Mouse (Mus musculus): ENCODE measurements around the gene Iars2. TPM values are rescaled to one million over a fixed set of nuclear protein-coding genes. Genes with fewer than 3 reads are reported as not detected.
A peak's percentile ranks its signal among the peaks of the same experiment; 100 is the strongest.

Iars2 gene
- polyA plus RNA-seq, 1 experiment from 2014 or later: 18.4 TPM

DNA sequence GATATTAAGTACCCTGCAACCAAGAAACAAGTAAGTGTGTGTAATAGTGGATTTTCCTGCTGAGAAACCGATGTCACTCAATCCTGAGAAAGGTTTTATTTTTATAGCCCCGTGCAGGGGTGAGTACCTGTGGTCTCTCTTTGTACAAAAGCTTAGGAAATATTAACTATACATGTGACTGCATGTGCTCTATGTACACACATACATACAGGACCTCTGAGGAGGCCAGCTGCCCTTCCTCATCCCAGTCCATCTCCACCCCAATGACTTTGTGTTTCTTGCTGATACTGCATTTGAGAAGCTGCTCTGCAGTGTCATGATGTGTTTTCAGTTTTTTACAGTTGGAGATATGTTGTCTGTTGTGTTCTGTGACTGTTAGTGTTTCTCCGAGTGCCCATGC is 76.8 kb downstream of the Iars2 start:
- no peak for DNase-seq (ENCODE audit: low spot score)

DNA sequence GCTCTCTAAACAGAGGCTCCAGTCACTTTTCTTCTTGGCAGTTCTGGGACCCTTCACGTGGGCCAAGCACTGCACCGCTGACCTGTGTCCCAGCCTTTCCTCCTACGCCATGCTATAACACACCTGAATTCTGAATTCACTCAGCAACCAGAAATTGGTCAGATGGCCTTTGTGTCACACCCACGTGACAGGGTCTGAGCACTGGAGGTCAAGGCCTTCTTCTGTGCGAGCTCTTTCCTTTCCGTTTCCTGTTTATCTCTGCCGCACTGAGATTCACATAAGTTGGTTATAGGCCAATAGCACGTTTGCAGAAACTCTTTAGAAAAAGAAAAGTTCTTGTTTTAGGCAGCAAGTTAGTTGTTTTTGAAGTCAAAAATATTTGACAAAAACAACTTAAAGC is 80.5 kb downstream of the Iars2 start:
- peaks cover 85% of the 10 kb centered on the region for H3K36me3 ChIP-seq (replicated peaks; ENCODE audit: control insufficient read depth, insufficient read depth)
- ATAC-seq (ENCODE audit: low FRiP score): no peak
- 91% methylated on average over 8 of the region's 8 CpGs for WGBS

More for the DNA sequence above, 76.8 kb downstream of the Iars2 start:
- Histone ChIP-seq H3K27me3 (ENCODE audit: control insufficient read depth, insufficient read depth, low read length) (no peaks in the 10 kb centered on the region), H3K4me2 (replicated peaks) (no peak overlapping the region), H3K9me3 (ENCODE audit: control insufficient read depth, low read length) (no peaks in the 10 kb centered on the region), H3K4me1 (replicated peaks; ENCODE audit: control insufficient read depth, insufficient read depth, low read length) (no peaks in the 10 kb centered on the region; the same call in 1 of the 2 replicates), H3K9ac (no peak overlapping the region), H3K27ac (peak overlapping the region; percentile 67; the same call in 1 of the 2 replicates), H3K4me3 (replicated peaks; ENCODE audit: low read length) (no peak overlapping the region), H3K36me3 (replicated peaks; ENCODE audit: control insufficient read depth, insufficient read depth) (peaks cover 92% of the 10 kb centered on the region)
- WGBS: 90% methylated on average over 3 of the region's 3 CpGs
- ATAC-seq (ENCODE audit: low FRiP score): no peak

DNA sequence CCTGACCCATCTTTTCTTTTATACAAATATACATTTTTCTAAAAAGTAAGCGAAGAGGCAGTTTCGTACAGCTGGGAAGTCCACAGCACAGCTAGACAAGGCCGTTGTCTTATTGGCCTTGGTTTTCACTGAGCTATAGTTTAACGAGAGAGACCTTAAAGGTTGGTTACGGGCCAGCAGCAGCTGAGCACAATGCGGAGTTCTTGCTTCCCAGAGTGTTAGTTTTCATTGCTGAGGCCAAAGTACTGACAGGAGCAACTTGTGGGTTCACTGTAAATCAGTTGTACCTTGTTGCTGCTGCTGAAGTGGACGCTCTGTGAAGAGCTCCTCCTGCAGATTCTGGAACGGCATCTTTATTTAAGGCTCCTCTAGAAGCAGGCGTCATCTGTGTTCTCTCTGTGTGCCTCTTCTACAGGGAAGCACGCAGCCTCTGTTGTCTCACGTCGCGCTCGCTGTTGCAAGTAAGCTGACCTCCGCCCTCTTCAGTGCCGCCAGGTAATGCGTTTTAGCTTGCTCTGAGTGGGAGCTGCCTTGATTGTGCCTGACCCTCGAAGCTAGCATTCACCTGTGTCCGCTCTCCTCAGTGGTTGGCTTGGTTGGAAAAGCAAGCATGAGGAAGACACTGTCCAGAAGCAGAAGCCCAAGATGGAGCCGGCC is 81.6 kb downstream of the Iars2 start:
- Histone ChIP-seq H3K4me3 (replicated peaks; ENCODE audit: low read length) (no peak overlapping the region), H3K4me2 (replicated peaks) (no peak overlapping the region), H3K36me3 (replicated peaks; ENCODE audit: control insufficient read depth, insufficient read depth) (peaks cover 85% of the 10 kb centered on the region), H3K27me3 (ENCODE audit: control insufficient read depth, insufficient read depth, low read length) (no peaks in the 10 kb centered on the region), H3K27ac (no peak overlapping the region), H3K4me1 (replicated peaks; ENCODE audit: control insufficient read depth, insufficient read depth, low read length) (no peaks in the 10 kb centered on the region), H3K9ac (no peak overlapping the region), H3K9me3 (ENCODE audit: control insufficient read depth, low read length) (no peaks in the 10 kb centered on the region)
- DNase-seq (ENCODE audit: low spot score): no peak
- no peak for ATAC-seq (ENCODE audit: low FRiP score)
- 93% methylated on average over 20 of the region's 20 CpGs for WGBS

More for the DNA sequence above, 80.5 kb downstream of the Iars2 start:
- H3K4me2 ChIP-seq (replicated peaks): no peak overlapping the region
- H3K9ac ChIP-seq: no peak overlapping the region
- H3K4me3 ChIP-seq (replicated peaks; ENCODE audit: low read length): no peak overlapping the region
- H3K27ac ChIP-seq: no peak overlapping the region
- no peak for DNase-seq (ENCODE audit: low spot score)
- H3K9me3 ChIP-seq (ENCODE audit: control insufficient read depth, low read length): no peaks in the 10 kb centered on the region
- no peaks in the 10 kb centered on the region for H3K4me1 ChIP-seq (replicated peaks; ENCODE audit: control insufficient read depth, insufficient read depth, low read length)
- no peaks in the 10 kb centered on the region for H3K27me3 ChIP-seq (ENCODE audit: control insufficient read depth, insufficient read depth, low read length)

DNA sequence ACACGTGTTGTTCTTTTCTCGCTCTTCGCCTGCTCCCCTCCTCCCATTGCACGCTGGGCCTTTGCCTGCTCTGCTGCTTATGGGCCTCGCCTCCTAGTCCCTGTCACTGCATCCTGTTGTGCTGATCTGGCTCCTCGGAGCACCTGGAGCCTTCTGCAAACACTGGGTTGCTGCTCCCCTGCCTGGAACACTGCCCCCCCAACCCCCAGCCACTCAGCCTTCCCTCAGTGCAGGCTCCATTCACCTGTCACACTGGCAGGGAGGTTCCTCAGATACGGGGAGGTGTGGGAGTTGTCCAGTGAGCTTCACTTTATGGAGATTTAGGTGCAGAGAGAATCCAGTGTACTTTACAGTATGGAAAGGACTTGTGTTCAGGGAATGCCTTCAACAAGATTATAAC is 83.7 kb downstream of the Iars2 start:
- H3K9ac ChIP-seq: no peak overlapping the region
- H3K4me1 ChIP-seq (replicated peaks; ENCODE audit: control insufficient read depth, insufficient read depth, low read length): no peaks in the 10 kb centered on the region
- 79% methylated on average over 7 of the region's 7 CpGs for WGBS
- DNase-seq (ENCODE audit: low spot score): no peak
- H3K4me3 ChIP-seq (replicated peaks; ENCODE audit: low read length): no peak overlapping the region
- no peak for ATAC-seq (ENCODE audit: low FRiP score)
- no peaks in the 10 kb centered on the region for H3K27me3 ChIP-seq (ENCODE audit: control insufficient read depth, insufficient read depth, low read length)
- H3K9me3 ChIP-seq (ENCODE audit: control insufficient read depth, low read length): no peaks in the 10 kb centered on the region
- no peak overlapping the region for H3K4me2 ChIP-seq (replicated peaks)
- H3K27ac ChIP-seq: no peak overlapping the region
- peaks cover 85% of the 10 kb centered on the region for H3K36me3 ChIP-seq (replicated peaks; ENCODE audit: control insufficient read depth, insufficient read depth)

DNA sequence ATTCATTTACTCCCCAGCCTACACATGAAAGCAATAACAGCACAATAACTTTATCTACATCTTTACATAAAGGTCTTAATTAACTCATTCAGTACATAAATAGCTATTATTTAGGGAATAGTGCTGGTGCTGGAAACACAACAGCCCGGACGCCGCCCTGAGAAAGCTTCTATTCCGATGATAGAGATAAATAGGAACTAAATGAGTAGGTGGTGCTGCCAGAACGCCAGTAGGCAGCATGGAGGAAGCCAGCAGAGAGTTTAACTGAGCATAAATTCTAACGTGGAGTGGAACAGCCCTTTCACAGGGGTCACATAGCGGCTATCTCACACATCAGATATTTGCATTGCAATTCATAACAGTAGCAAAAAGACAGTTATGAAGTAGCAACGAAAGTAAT is 86.2 kb downstream of the Iars2 start:
- Histone ChIP-seq H3K27ac (no peak overlapping the region), H3K27me3 (ENCODE audit: control insufficient read depth, insufficient read depth, low read length) (no peaks in the 10 kb centered on the region), H3K36me3 (replicated peaks; ENCODE audit: control insufficient read depth, insufficient read depth) (peaks cover 84% of the 10 kb centered on the region), H3K4me3 (replicated peaks; ENCODE audit: low read length) (no peak overlapping the region), H3K9ac (no peak overlapping the region), H3K4me1 (replicated peaks; ENCODE audit: control insufficient read depth, insufficient read depth, low read length) (no peaks in the 10 kb centered on the region), H3K9me3 (ENCODE audit: control insufficient read depth, low read length) (no peaks in the 10 kb centered on the region), H3K4me2 (replicated peaks) (no peak overlapping the region)
- DNase-seq (ENCODE audit: low spot score): no peak
- 70% methylated on average over 8 of the region's 8 CpGs for WGBS
- no peak for ATAC-seq (ENCODE audit: low FRiP score)

DNA sequence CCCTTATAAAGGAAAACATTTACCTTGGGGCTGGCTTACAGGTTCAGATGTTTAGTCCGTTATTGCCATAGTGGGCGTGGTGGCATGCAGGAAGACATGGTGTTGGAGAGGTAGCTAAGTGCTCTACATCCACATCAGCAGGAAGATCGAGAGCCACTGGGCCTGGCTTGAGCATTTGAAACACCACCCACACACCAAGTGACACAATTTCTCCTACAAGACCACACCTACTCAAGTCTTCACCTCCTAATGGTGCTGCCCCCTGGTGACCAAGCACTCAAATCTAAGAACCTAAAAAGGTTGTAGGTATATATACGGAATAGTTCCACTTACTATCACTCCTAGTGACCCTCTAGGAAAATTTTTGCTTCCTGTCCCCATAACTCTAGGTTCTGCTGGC is 92.7 kb downstream of the Iars2 start:
- Histone ChIP-seq H3K4me1 (replicated peaks; ENCODE audit: control insufficient read depth, insufficient read depth, low read length) (no peaks in the 10 kb centered on the region), H3K36me3 (replicated peaks; ENCODE audit: control insufficient read depth, insufficient read depth) (peaks cover 59% of the 10 kb centered on the region), H3K4me3 (replicated peaks; ENCODE audit: low read length) (no peak overlapping the region), H3K9ac (no peak overlapping the region), H3K9me3 (ENCODE audit: control insufficient read depth, low read length) (no peaks in the 10 kb centered on the region), H3K4me2 (replicated peaks) (no peak overlapping the region), H3K27ac (no peak overlapping the region), H3K27me3 (ENCODE audit: control insufficient read depth, insufficient read depth, low read length) (no peaks in the 10 kb centered on the region)
- ATAC-seq (ENCODE audit: low FRiP score) (no peak), DNase-seq (ENCODE audit: low spot score) (no peak)
- 90% methylated on average over 4 of the region's 4 CpGs for WGBS

DNA sequence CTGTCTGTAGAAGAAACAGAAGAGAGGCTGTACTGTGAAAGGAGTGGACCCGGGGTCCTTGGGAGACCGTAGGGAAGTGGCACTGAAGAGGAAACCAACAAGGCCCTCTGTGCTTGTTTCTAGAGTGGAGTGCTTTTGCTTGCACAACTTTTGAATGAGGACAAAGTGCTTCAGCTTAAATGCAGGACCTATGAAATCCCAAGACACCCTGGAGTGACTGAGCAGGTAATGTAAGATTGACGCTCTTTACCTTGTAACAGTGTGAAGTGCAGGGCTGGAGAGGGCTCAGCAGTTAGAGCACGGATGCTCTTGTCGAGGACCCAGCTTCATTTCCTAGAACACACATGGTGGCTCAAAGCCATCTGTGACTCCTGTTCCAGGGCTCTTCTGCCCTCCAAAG is 93.4 kb downstream of the Iars2 start:
- Histone ChIP-seq H3K4me1 (replicated peaks; ENCODE audit: control insufficient read depth, insufficient read depth, low read length) (no peaks in the 10 kb centered on the region), H3K4me3 (replicated peaks; ENCODE audit: low read length) (no peak overlapping the region), H3K4me2 (replicated peaks) (no peak overlapping the region), H3K36me3 (replicated peaks; ENCODE audit: control insufficient read depth, insufficient read depth) (peaks cover 52% of the 10 kb centered on the region), H3K27ac (no peak overlapping the region), H3K9me3 (ENCODE audit: control insufficient read depth, low read length) (no peaks in the 10 kb centered on the region), H3K27me3 (ENCODE audit: control insufficient read depth, insufficient read depth, low read length) (no peaks in the 10 kb centered on the region), H3K9ac (no peak overlapping the region)
- 98% methylated on average over 5 of the region's 5 CpGs for WGBS
- ATAC-seq (ENCODE audit: low FRiP score) (no peak), DNase-seq (ENCODE audit: low spot score) (no peak)

MicroRNAs within 50 kb of the gene (microRNA counts, 519-probe panel; counts per million panel counts)
- microRNA mmu-miR-194 (3,473 counts per million, percentile 21 among the panel's probes with 10 or more counts), microRNA mmu-miR-664 (not detected)

Small RNA genes lying within 50 kb of the gene (microRNA-seq; reads per million reads assigned to microRNA genes)
- gene Mir194-1 (1.5 reads per million), gene Mir215 (0.97 reads per million), gene Mir664 (18.4 reads per million, percentile 35 among the genes with 10 or more reads in this experiment)

Other genes with a start within 250 kb of the Iars2 start
- gene Rab3gap2, start 125.3 kb downstream of the Iars2 start, polyA plus RNA-seq (2014; fragmentation: Nextera tagmentation; extraction: Ambion mirVana): 26.8 and 28.8 TPM in 2 replicates
- 38.1 and 46.1 TPM in 2 replicates for gene Bpnt1, start 2.8 kb upstream of the Iars2 start, polyA plus RNA-seq (2014; fragmentation: Nextera tagmentation; extraction: Ambion mirVana)
- gene Eprs, start 33.6 kb upstream of the Iars2 start, polyA plus RNA-seq (2014; fragmentation: Nextera tagmentation; extraction: Ambion mirVana): 142 and 143 TPM in 2 replicates
- 6.8 and 8.5 TPM in 2 replicates for gene Slc30a10, start 125.5 kb upstream of the Iars2 start, polyA plus RNA-seq (2014; fragmentation: Nextera tagmentation; extraction: Ambion mirVana)

Measured in hindbrain, embryonic 14.5 days (tissue).